Mouse (Mus musculus) cerebellum, adult 2 months (tissue): Measurements from ENCODE around the gene L3mbtl4. TPM values are rescaled to one million over a fixed set of nuclear protein-coding genes. Genes with fewer than 3 reads are reported as not detected.

Experiments used
- DNase-seq, 2 experiments: peaks; one replicate each; pipeline ENCODE4 v3.0.0; 2021
- H3K27ac ChIP-seq: fragments of 200-500 bp; 2 replicates; pipeline ENCODE4 v1.5.1; 2012; ENCODE audit warnings: low read length, control low read depth, inconsistent platforms; ENCODE audit not compliant: insufficient read depth
- H3K27me3 ChIP-seq: fragments of 200-500 bp; 2 replicates; pipeline ENCODE4 v1.6.1; 2012; ENCODE audit warnings: inconsistent platforms, mild to moderate bottlenecking, low read length, moderate library complexity; ENCODE audit not compliant: control insufficient read depth, insufficient read depth
- H3K4me1 ChIP-seq: fragments of 200-500 bp; 2 replicates; pipeline ENCODE4 v1.6.1; 2011; ENCODE audit warnings: low read length; ENCODE audit not compliant: control insufficient read depth, insufficient read depth
- H3K4me3 ChIP-seq: fragments of 200-500 bp; replicated peaks from 2 replicates; pipeline ENCODE3; 2011; ENCODE audit warnings: mild to moderate bottlenecking, low read depth, low read length, control low read depth; ENCODE audit not compliant: insufficient read depth
- CTCF ChIP-seq: fragments of 200-500 bp; IDR thresholded peaks from 2 replicates; pipeline ENCODE4 v1.5.1; 2011; ENCODE audit warnings: low read depth, mild to moderate bottlenecking, control low read depth, low read length, moderate library complexity, borderline replicate concordance; ENCODE audit not compliant: insufficient read depth
- POLR2A ChIP-seq: fragments of 200-500 bp; IDR thresholded peaks from 2 replicates; pipeline ENCODE4 v1.6.1; 2011; ENCODE audit warnings: low read length, control low read depth, borderline replicate concordance; ENCODE audit not compliant: insufficient read depth
- WGBS: fragments of 180-500 bp; shearing (Covaris S2); methylation state at CpG from one replicate; pipeline ENCODE4 v1.1.7; 2018; 5-methylcytosine and 5-hydroxymethylcytosine counted together
- polyA plus RNA-seq: library from polyadenylated mRNA; depleted of rRNA; stranded (reverse); fragments of >200 nt; gene quantifications from 2 replicates; pipeline ENCODE4 v1.2.3, GENCODE M21; 2012

The L3mbtl4 gene
- polyA plus RNA-seq, 1 experiment = 1.4 TPM

GRCm38 (mm10) chr17:68280915-68281314, 7.3 kb downstream of the L3mbtl4 start:
- Histone ChIP-seq H3K27me3 (no peaks in the 10 kb centered on the region), H3K4me1 (no peaks in the 10 kb centered on the region), H3K4me3 (no peak overlapping the region), H3K27ac (no peak overlapping the region)
- no peak for DNase-seq
- no peak for TF ChIP-seq POLR2A
- no peak for TF ChIP-seq CTCF
- WGBS = 91% methylated on average over 2 of the region's 2 CpGs

- no peak for DNase-seq
- Histone ChIP-seq H3K27ac (no peak overlapping the region), H3K4me3 (no peak overlapping the region), H3K27me3 (no peaks in the 10 kb centered on the region), H3K4me1 (no peaks in the 10 kb centered on the region)
- 28% methylated on average over 8 of the region's 8 CpGs for WGBS
- TF ChIP-seq CTCF (no peak; the same call in 1 of the 2 replicates), POLR2A (no peak)
Observed at GRCm38 (mm10) chr17:68285119-68285782, 11.7 kb downstream of the L3mbtl4 start.

DNA sequence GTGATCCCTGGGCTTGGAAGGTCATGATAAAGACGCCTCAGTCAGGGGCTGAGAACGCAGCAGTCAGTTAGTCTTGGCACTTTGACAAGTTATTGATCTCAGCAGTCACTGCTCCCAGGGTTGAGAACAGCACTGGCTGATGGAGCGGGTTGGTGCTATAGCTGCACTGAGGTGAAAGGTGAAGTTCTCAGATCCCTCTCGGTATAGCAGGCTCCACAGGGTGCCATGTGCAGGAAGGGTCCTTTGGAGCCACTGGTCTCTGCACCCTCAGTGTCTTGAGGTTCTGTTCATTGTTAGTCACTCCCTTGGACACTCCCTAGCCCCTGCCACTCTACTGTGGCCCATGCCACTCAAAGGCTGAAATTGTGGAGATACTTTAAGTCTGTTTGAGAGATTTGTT, 14.5 kb downstream of the L3mbtl4 start:
- no peak for DNase-seq
- 79% methylated on average over 4 of the region's 4 CpGs for WGBS
- Histone ChIP-seq H3K4me3 (no peak overlapping the region), H3K4me1 (no peaks in the 10 kb centered on the region), H3K27ac (no peak overlapping the region), H3K27me3 (no peaks in the 10 kb centered on the region)
- no peak for TF ChIP-seq POLR2A
- no peak for TF ChIP-seq CTCF

DNA sequence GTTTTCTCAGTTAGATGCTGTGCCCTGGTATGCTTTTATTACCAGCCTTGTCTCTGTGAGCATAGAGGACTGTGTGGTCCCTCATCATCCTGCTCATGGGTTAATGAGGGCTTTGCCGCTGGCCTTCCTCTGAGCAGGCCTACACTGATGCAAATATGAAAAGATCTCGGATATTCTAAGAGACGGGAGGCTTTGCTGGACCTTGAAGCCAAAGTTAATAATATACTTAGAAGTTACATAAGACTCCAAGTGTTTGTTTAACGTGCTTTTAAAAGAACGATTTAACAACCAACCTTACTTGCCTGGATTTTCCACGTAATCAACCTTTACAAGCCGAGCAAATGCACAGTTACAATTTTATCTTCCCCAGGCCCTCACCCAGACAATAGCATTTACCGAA, 15.1 kb downstream of the L3mbtl4 start:
- TF ChIP-seq POLR2A (no peak), CTCF (no peak)
- WGBS = 96% methylated on average over 8 of the region's 8 CpGs
- no peak for DNase-seq

GRCm38 (mm10) chr17:68291713-68292364, 18.2 kb downstream of the L3mbtl4 start:
- TF ChIP-seq CTCF (no peak), POLR2A (no peak)
- Histone ChIP-seq H3K4me1 (no peaks in the 10 kb centered on the region), H3K27me3 (no peaks in the 10 kb centered on the region), H3K27ac (no peak overlapping the region), H3K4me3 (no peak overlapping the region)
- 35% methylated on average over 9 of the region's 9 CpGs for WGBS
- DNase-seq = no peak

More for the DNA sequence above, 15.1 kb downstream of the L3mbtl4 start:
- Histone ChIP-seq H3K27me3 (no peaks in the 10 kb centered on the region), H3K27ac (no peak overlapping the region), H3K4me1 (no peaks in the 10 kb centered on the region), H3K4me3 (no peak overlapping the region)

DNA sequence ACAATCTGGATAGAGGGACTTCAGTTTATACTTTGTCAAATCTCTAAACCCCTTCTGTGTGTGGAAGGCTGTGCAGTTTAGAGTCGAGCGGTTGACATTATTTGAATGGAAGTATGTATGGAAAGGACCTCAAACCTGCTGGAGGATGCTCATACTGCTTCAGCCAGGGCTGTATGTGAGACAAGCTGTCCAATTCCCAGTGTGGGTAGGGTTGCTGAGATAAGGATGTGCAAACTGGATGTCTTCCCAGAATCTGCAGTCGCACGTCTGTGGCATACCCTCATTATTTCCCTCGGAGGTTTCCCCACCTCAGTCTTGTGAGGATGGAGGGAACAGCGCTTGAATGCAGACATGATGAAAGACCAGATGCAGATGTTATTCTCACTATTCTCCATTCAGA, 34.8 kb downstream of the L3mbtl4 start:
- H3K27ac ChIP-seq = no peak overlapping the region
- 25% methylated on average over 6 of the region's 6 CpGs for WGBS
- no peak for DNase-seq
- H3K4me3 ChIP-seq = no peak overlapping the region
- no peaks in the 10 kb centered on the region for H3K4me1 ChIP-seq
- TF ChIP-seq POLR2A = no peak
- no peak for TF ChIP-seq CTCF
- no peaks in the 10 kb centered on the region for H3K27me3 ChIP-seq

GRCm38 (mm10) chr17:68312286-68312927, 38.8 kb downstream of the L3mbtl4 start:
- H3K4me3 ChIP-seq = no peak overlapping the region
- no peak overlapping the region for H3K27ac ChIP-seq
- no peak for DNase-seq
- H3K27me3 ChIP-seq = no peaks in the 10 kb centered on the region
- TF ChIP-seq POLR2A (no peak), CTCF (no peak)
- H3K4me1 ChIP-seq = no peaks in the 10 kb centered on the region
- WGBS = 83% methylated on average over 5 of the region's 5 CpGs
